Mouse (Mus musculus): ENCODE measurements at regions not wholly inside any gene's neighbourhood (a gene's known extent, or its start where the extent isn't known, plus 50 kb on each side); places are given as distances from the start of the nearest gene placed in this dataset.

DNA sequence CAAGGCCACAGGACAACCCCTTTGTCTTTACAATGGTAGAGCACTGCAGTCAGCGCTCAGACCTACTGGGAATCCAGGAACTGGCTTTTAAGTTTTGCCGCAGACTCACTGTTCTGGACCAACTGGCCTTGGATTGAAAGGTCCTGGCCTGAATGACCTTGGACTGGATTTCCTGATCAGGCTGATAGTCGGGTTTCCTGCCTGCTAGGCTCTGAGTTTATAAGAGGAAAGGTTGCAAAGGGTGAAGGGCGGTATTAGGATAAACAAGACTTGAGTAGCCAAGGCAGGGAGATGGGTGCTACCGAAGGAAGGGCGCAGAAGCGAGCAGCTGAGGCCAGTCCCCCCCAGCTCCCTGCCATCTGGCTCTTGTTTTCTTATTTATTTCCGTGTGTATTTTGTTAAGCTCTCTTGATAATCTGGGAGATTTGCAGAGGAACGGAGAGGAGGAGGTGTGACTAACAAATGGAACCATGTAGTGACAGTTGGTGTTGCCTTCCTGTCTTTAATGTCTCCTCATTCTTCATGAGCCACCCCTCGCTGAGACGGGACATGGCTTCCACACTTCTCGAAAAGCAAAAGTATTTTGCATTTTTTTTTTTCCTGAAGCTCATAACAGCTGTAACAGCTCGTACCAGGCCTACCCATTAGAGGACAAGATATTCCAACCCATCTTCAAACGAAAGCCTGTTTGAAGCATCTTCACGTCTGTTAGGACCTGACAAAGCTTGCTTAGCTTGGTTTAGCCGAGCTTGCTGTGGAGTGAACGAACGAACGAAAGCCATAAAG, 158.7 kb upstream of the Nrip1 start:
- no peak overlapping the region for H3K27ac ChIP-seq (ENCODE audit: low read length)
- peaks cover 5% of the 10 kb centered on the region; the same call in 1 of the 2 replicates for H3K4me1 ChIP-seq (ENCODE audit: control insufficient read depth, insufficient read depth, low read length)
- no peak for ATAC-seq (replicated peaks; ENCODE audit: extremely low read depth, insufficient read depth, low FRiP score)
- H3K9ac ChIP-seq (ENCODE audit: low read length): no peak overlapping the region
- H3K27me3 ChIP-seq (ENCODE audit: control insufficient read depth, insufficient read depth, low read length): no peaks in the 10 kb centered on the region
- no peaks in the 10 kb centered on the region for H3K36me3 ChIP-seq (ENCODE audit: control insufficient read depth, insufficient read depth)
- H3K4me3 ChIP-seq (ENCODE audit: low read length): no peak overlapping the region
- 52% methylated on average over 19 of the region's 19 CpGs for WGBS
- H3K9me3 ChIP-seq (replicated peaks; ENCODE audit: control insufficient read depth, low read length): no peaks in the 10 kb centered on the region
- no peak overlapping the region for H3K4me2 ChIP-seq (ENCODE audit: low read depth, low read length)

GRCm38 (mm10) chr16:76530886-76531285, 157.3 kb upstream of the Nrip1 start:
- H3K4me3 ChIP-seq (ENCODE audit: low read length): no peak overlapping the region
- WGBS: 86% methylated on average over 3 of the region's 3 CpGs
- no peak for ATAC-seq (replicated peaks; ENCODE audit: extremely low read depth, insufficient read depth, low FRiP score)
- H3K4me2 ChIP-seq (ENCODE audit: low read depth, low read length): no peak overlapping the region
- no peak overlapping the region for H3K9ac ChIP-seq (ENCODE audit: low read length)
- no peaks in the 10 kb centered on the region for H3K9me3 ChIP-seq (replicated peaks; ENCODE audit: control insufficient read depth, low read length)
- peaks cover 5% of the 10 kb centered on the region; the same call in 1 of the 2 replicates for H3K4me1 ChIP-seq (ENCODE audit: control insufficient read depth, insufficient read depth, low read length)
- no peaks in the 10 kb centered on the region for H3K36me3 ChIP-seq (ENCODE audit: control insufficient read depth, insufficient read depth)
- H3K27me3 ChIP-seq (ENCODE audit: control insufficient read depth, insufficient read depth, low read length): no peaks in the 10 kb centered on the region
- H3K27ac ChIP-seq (ENCODE audit: low read length): no peak overlapping the region

GRCm38 (mm10) chr16:76529613-76530012, 156.0 kb upstream of the Nrip1 start:
- H3K4me1 ChIP-seq (ENCODE audit: control insufficient read depth, insufficient read depth, low read length): peaks cover 8% of the 10 kb centered on the region; the same call in 1 of the 2 replicates
- no peak overlapping the region for H3K9ac ChIP-seq (ENCODE audit: low read length)
- H3K4me3 ChIP-seq (ENCODE audit: low read length): no peak overlapping the region
- no peak for ATAC-seq (replicated peaks; ENCODE audit: extremely low read depth, insufficient read depth, low FRiP score)
- 88% methylated on average over 4 of the region's 4 CpGs for WGBS
- H3K4me2 ChIP-seq (ENCODE audit: low read depth, low read length): no peak overlapping the region
- H3K36me3 ChIP-seq (ENCODE audit: control insufficient read depth, insufficient read depth): no peaks in the 10 kb centered on the region
- no peak overlapping the region for H3K27ac ChIP-seq (ENCODE audit: low read length)
- no peaks in the 10 kb centered on the region for H3K9me3 ChIP-seq (replicated peaks; ENCODE audit: control insufficient read depth, low read length)
- no peaks in the 10 kb centered on the region for H3K27me3 ChIP-seq (ENCODE audit: control insufficient read depth, insufficient read depth, low read length)

GRCm38 (mm10) chr16:76527106-76527949, 153.7 kb upstream of the Nrip1 start:
- H3K36me3 ChIP-seq (ENCODE audit: control insufficient read depth, insufficient read depth): no peaks in the 10 kb centered on the region
- no peak overlapping the region for H3K9ac ChIP-seq (ENCODE audit: low read length)
- no peak for ATAC-seq (replicated peaks; ENCODE audit: extremely low read depth, insufficient read depth, low FRiP score)
- H3K4me2 ChIP-seq (ENCODE audit: low read depth, low read length): no peak overlapping the region
- no peak overlapping the region for H3K4me3 ChIP-seq (ENCODE audit: low read length)
- H3K27ac ChIP-seq (ENCODE audit: low read length): no peak overlapping the region
- H3K4me1 ChIP-seq (ENCODE audit: control insufficient read depth, insufficient read depth, low read length): peaks cover 7% of the 10 kb centered on the region; the same call in 1 of the 2 replicates
- H3K9me3 ChIP-seq (replicated peaks; ENCODE audit: control insufficient read depth, low read length): no peaks in the 10 kb centered on the region
- H3K27me3 ChIP-seq (ENCODE audit: control insufficient read depth, insufficient read depth, low read length): no peaks in the 10 kb centered on the region
- 78% methylated on average over 6 of the region's 6 CpGs for WGBS

- Histone ChIP-seq H3K36me3 (ENCODE audit: control insufficient read depth, insufficient read depth) (no peaks in the 10 kb centered on the region), H3K9me3 (replicated peaks; ENCODE audit: control insufficient read depth, low read length) (no peaks in the 10 kb centered on the region), H3K4me1 (ENCODE audit: control insufficient read depth, insufficient read depth, low read length) (peaks cover 7% of the 10 kb centered on the region; the same call in 1 of the 2 replicates), H3K9ac (ENCODE audit: low read length) (no peak overlapping the region), H3K27me3 (ENCODE audit: control insufficient read depth, insufficient read depth, low read length) (no peaks in the 10 kb centered on the region), H3K4me3 (ENCODE audit: low read length) (no peak overlapping the region), H3K4me2 (ENCODE audit: low read depth, low read length) (no peak overlapping the region), H3K27ac (ENCODE audit: low read length) (no peak overlapping the region)
- ATAC-seq (replicated peaks; ENCODE audit: extremely low read depth, insufficient read depth, low FRiP score): no peak
- WGBS: 64% methylated on average over 5 of the region's 5 CpGs
Observed at GRCm38 (mm10) chr16:76525563-76525962, 151.9 kb upstream of the Nrip1 start.

- H3K4me1 ChIP-seq (ENCODE audit: control insufficient read depth, insufficient read depth, low read length): peaks cover 7% of the 10 kb centered on the region; the same call in 1 of the 2 replicates
- no peak for ATAC-seq (replicated peaks; ENCODE audit: extremely low read depth, insufficient read depth, low FRiP score)
- H3K27me3 ChIP-seq (ENCODE audit: control insufficient read depth, insufficient read depth, low read length): no peaks in the 10 kb centered on the region
- no peak overlapping the region for H3K27ac ChIP-seq (ENCODE audit: low read length)
- no peaks in the 10 kb centered on the region for H3K36me3 ChIP-seq (ENCODE audit: control insufficient read depth, insufficient read depth)
- H3K4me2 ChIP-seq (ENCODE audit: low read depth, low read length): no peak overlapping the region
- no peaks in the 10 kb centered on the region for H3K9me3 ChIP-seq (replicated peaks; ENCODE audit: control insufficient read depth, low read length)
- WGBS: 65% methylated on average over 4 of the region's 4 CpGs
- H3K9ac ChIP-seq (ENCODE audit: low read length): no peak overlapping the region
- H3K4me3 ChIP-seq (ENCODE audit: low read length): no peak overlapping the region
Observed at GRCm38 (mm10) chr16:76524921-76525320, 151.3 kb upstream of the Nrip1 start.

- 91% methylated on average over 6 of the region's 6 CpGs for WGBS
- ATAC-seq (replicated peaks; ENCODE audit: extremely low read depth, insufficient read depth, low FRiP score): no peak
- Histone ChIP-seq H3K4me2 (ENCODE audit: low read depth, low read length) (no peak overlapping the region), H3K9me3 (replicated peaks; ENCODE audit: control insufficient read depth, low read length) (no peaks in the 10 kb centered on the region), H3K27me3 (ENCODE audit: control insufficient read depth, insufficient read depth, low read length) (no peaks in the 10 kb centered on the region), H3K9ac (ENCODE audit: low read length) (no peak overlapping the region), H3K4me3 (ENCODE audit: low read length) (no peak overlapping the region), H3K36me3 (ENCODE audit: control insufficient read depth, insufficient read depth) (no peaks in the 10 kb centered on the region), H3K27ac (ENCODE audit: low read length) (no peak overlapping the region), H3K4me1 (ENCODE audit: control insufficient read depth, insufficient read depth, low read length) (peaks cover 7% of the 10 kb centered on the region; the same call in 1 of the 2 replicates)
Observed at GRCm38 (mm10) chr16:76521142-76521541, 147.5 kb upstream of the Nrip1 start.

DNA sequence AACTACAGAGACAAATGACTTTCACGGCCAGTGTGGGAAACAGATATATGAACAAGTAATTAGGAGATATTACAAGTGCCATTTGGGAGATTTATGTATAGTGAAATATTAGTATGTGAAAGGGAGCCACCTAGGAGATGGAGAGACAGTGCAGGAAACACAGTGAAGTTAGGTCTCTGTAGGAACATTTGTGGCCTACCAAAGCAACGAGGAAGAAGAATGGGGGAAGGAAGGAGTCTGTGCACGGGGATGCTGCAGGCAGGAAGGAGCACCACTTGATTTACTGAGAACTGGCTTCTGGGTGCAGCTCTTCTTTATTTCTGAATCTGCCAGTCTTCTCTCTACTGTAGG, 147.0 kb upstream of the Nrip1 start:
- no peaks in the 10 kb centered on the region for H3K9me3 ChIP-seq (replicated peaks; ENCODE audit: control insufficient read depth, low read length)
- no peaks in the 10 kb centered on the region for H3K36me3 ChIP-seq (ENCODE audit: control insufficient read depth, insufficient read depth)
- no peak overlapping the region for H3K27ac ChIP-seq (ENCODE audit: low read length)
- 73% methylated on average over 3 of the region's 3 CpGs for WGBS
- no peaks in the 10 kb centered on the region for H3K27me3 ChIP-seq (ENCODE audit: control insufficient read depth, insufficient read depth, low read length)
- no peak overlapping the region for H3K9ac ChIP-seq (ENCODE audit: low read length)
- H3K4me1 ChIP-seq (ENCODE audit: control insufficient read depth, insufficient read depth, low read length): peaks cover 4% of the 10 kb centered on the region; the same call in 1 of the 2 replicates
- no peak for ATAC-seq (replicated peaks; ENCODE audit: extremely low read depth, insufficient read depth, low FRiP score)
- no peak overlapping the region for H3K4me3 ChIP-seq (ENCODE audit: low read length)
- no peak overlapping the region for H3K4me2 ChIP-seq (ENCODE audit: low read depth, low read length)

Measured in heart, embryonic 16.5 days (tissue).